ENCODE assay signal across 12 mouse cellular contexts in the genomic region with DNA sequence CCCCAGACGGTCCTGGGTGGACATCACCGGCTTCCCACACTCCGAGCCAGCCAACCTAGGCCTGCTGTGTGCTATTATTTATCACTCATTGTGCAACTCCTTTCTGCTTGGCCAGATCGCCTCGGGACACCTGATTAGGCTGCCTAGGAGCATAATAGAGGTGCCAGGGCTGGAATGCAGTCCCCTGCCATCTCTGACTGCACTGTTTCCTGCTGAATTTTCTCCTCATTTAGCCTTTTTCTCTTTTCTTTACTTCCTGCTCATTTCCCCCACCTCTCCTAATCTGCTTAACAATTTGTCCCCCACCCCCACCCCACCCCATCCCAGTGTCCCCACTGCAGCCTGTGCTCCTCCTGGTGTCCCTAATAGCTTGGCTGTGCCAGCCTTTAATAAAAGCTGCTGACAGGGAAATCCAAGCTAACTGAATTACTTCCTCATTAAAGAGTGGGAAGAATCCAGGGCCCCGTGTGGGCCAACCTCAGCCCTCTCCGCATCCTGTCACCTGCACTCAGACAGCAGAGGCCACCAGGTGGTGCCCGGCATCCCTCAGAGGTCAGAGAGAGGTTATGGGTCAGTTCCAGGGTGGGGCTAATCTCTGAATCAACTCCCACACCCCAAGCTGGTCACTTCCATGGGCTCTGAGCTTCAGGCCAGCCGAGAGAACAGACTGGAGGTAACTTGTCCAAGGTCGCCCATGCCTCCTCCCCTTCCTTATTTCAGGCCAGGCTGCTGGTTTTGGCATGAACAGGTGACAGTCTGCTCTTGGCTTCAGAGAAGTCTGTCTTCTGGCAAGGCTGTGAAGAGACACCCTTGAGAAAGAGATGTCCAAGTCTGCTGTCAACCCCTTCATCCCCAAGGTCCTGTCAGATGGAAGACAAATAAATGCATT.
DNase-seq lines count a peak whose midpoint lies in the region; ATAC-seq and TF ChIP-seq lines count a peak whose summit lies in the region.
"Had no signal": no experiment of that assay in that cellular context is flagged by ENCODE, and none has a peak within 500 bp of the region (broad histone marks: within the 10 kb centered on the region; RNA-seq: fewer than 3 reads in every experiment).

No protein-coding gene starts in this region.

- no peak for TF ChIP-seq CTCF in hindbrain, postnatal 0 days (IDR thresholded peaks at IDR 0.05; ENCODE audit: low read depth)

- DNase-seq in neural tube, embryonic 11.5 days (ENCODE audit: low spot score) = no peak
- DNase-seq in neural tube, embryonic 10.5 days (ENCODE audit: extremely low spot score, low spot score) = no peak
- peak; percentile 55 for DNase-seq in forebrain, embryonic 10.5 days (ENCODE audit: extremely low spot score, low spot score)
- peak; percentile 31 for DNase-seq in hindbrain, postnatal 0 days (ENCODE audit: low spot score)
- DNase-seq in ovary, postnatal 14 days (ENCODE audit: low spot score) = no peak
- no peak for DNase-seq in embryo, embryonic 9.5 days (ENCODE audit: extremely low spot score)
- DNase-seq: adrenal gland, adult 8-10 months had no signal

- H3K4me1 ChIP-seq in neural tube, embryonic 11.5 days (ENCODE audit: control insufficient read depth, insufficient read depth, low read length) = peaks cover 10% of the 10 kb centered on the region
- H3K4me1 ChIP-seq in forebrain, embryonic 10.5 days = peaks cover 31% of the 10 kb centered on the region
- H3K4me1 ChIP-seq in hindbrain, postnatal 0 days (ENCODE audit: insufficient read depth, low read length) = peaks cover 16% of the 10 kb centered on the region; the same call in 1 of the 2 replicates
- no peaks in the 10 kb centered on the region for H3K4me1 ChIP-seq in intestine, embryonic 16.5 days (ENCODE audit: control insufficient read depth, insufficient read depth, low read length)

- no peaks in the 10 kb centered on the region for H3K27me3 ChIP-seq in neural tube, embryonic 11.5 days (ENCODE audit: control insufficient read depth, insufficient read depth, low read length)
- peaks cover 12% of the 10 kb centered on the region; the same call in 1 of the 2 replicates for H3K27me3 ChIP-seq in forebrain, embryonic 10.5 days (ENCODE audit: poor library complexity, severe bottlenecking)
- H3K27me3 ChIP-seq in hindbrain, postnatal 0 days (ENCODE audit: insufficient read depth, low read length) = no peaks in the 10 kb centered on the region; the same call in 1 of the 2 replicates
- H3K27me3 ChIP-seq in intestine, embryonic 16.5 days (replicated peaks; ENCODE audit: control insufficient read depth, insufficient read depth, low read length) = no peaks in the 10 kb centered on the region
- H3K27me3 ChIP-seq: Patski had no signal

- H3K4me3 ChIP-seq in neural tube, embryonic 11.5 days (ENCODE audit: low read depth, low read length) = no peak overlapping the region
- no peak overlapping the region for H3K4me3 ChIP-seq in forebrain, embryonic 10.5 days
- H3K4me3 ChIP-seq in hindbrain, postnatal 0 days (ENCODE audit: low read length) = no peak overlapping the region
- no peak overlapping the region for H3K4me3 ChIP-seq in intestine, embryonic 16.5 days (ENCODE audit: low read length)
- H3K4me3 ChIP-seq: megakaryocyte, embryonic 14.5 days had no signal

- 0 out of 2 replicates have a peak, but pooled peaks have one; percentile 20 for ATAC-seq in neural tube, embryonic 11.5 days (ENCODE audit: insufficient read depth, low FRiP score, low TSS enrichment)
- 0 out of 2 replicates have a peak, but pooled peaks have one; percentile 40 for ATAC-seq in hindbrain, postnatal 0 days
- ATAC-seq in granulocyte monocyte progenitor cell, adult 5-6 weeks (replicated peaks; ENCODE audit: poor library complexity, severe bottlenecking) = no peak
- no peak; the same call in 1 of the 2 replicates for ATAC-seq in intestine, embryonic 16.5 days
- ATAC-seq: inflammation-experienced regulatory T-cells, adult 6 months had no signal

- WGBS in neural tube, embryonic 11.5 days = 36% methylated on average over 10 of the region's 10 CpGs
- WGBS in forebrain, embryonic 10.5 days = 16% methylated on average over 10 of the region's 10 CpGs
- WGBS in hindbrain, postnatal 0 days = 31% methylated on average over 10 of the region's 10 CpGs
- 51% methylated on average over 10 of the region's 10 CpGs for WGBS in intestine, embryonic 16.5 days

- no peaks in the 10 kb centered on the region for H3K9me3 ChIP-seq in neural tube, embryonic 11.5 days (ENCODE audit: control insufficient read depth, low read length)
- H3K9me3 ChIP-seq in forebrain, embryonic 10.5 days = no peaks in the 10 kb centered on the region
- no peaks in the 10 kb centered on the region for H3K9me3 ChIP-seq in hindbrain, postnatal 0 days (ENCODE audit: low read length)
- no peaks in the 10 kb centered on the region for H3K9me3 ChIP-seq in intestine, embryonic 16.5 days (ENCODE audit: control insufficient read depth, low read length)

- H3K4me2 ChIP-seq in neural tube, embryonic 11.5 days (ENCODE audit: low read depth) = no peak overlapping the region
- no peak overlapping the region for H3K4me2 ChIP-seq in hindbrain, postnatal 0 days (ENCODE audit: low read depth, low read length)
- H3K4me2 ChIP-seq in intestine, embryonic 16.5 days (ENCODE audit: low read depth, low read length) = no peak overlapping the region

- 0 out of 2 replicates have a peak overlapping the region, but pooled peaks have one; percentile 6 for H3K27ac ChIP-seq in neural tube, embryonic 11.5 days (ENCODE audit: low read depth, low read length)
- peak overlapping the region; percentile 74 for H3K27ac ChIP-seq in forebrain, embryonic 10.5 days
- peak overlapping the region; percentile 45; the same call in 1 of the 2 replicates for H3K27ac ChIP-seq in hindbrain, postnatal 0 days
- no peak overlapping the region for H3K27ac ChIP-seq in intestine, embryonic 16.5 days (ENCODE audit: low read length)

- no peak overlapping the region for H3K9ac ChIP-seq in neural tube, embryonic 11.5 days (ENCODE audit: low read length)
- 0 out of 2 replicates have a peak overlapping the region, but pooled peaks have one; percentile 9 for H3K9ac ChIP-seq in hindbrain, postnatal 0 days (replicated peaks; ENCODE audit: low read length)
- H3K9ac ChIP-seq in intestine, embryonic 16.5 days (ENCODE audit: low read depth, low read length) = no peak overlapping the region

- H3K36me3 ChIP-seq in neural tube, embryonic 11.5 days (ENCODE audit: control insufficient read depth, insufficient read depth, low read length) = no peaks in the 10 kb centered on the region
- no peaks in the 10 kb centered on the region for H3K36me3 ChIP-seq in forebrain, embryonic 10.5 days (replicated peaks)
- no peaks in the 10 kb centered on the region for H3K36me3 ChIP-seq in hindbrain, postnatal 0 days (ENCODE audit: insufficient read depth, low read length)
- no peaks in the 10 kb centered on the region for H3K36me3 ChIP-seq in intestine, embryonic 16.5 days (ENCODE audit: control insufficient read depth, insufficient read depth, low read length)

Comparison
In these comparisons a context has a peak if more than half of its experiments do, and no peak if none do; other contexts are left out.
1. ATAC-seq: peak in neural tube, embryonic 11.5 days (single experiment) and hindbrain, postnatal 0 days (single experiment); none in granulocyte monocyte progenitor cell, adult 5-6 weeks (single experiment) and intestine, embryonic 16.5 days (single experiment).
2. DNase-seq: peak in forebrain, embryonic 10.5 days (single experiment) and hindbrain, postnatal 0 days (single experiment); none in neural tube, embryonic 11.5 days (single experiment), neural tube, embryonic 10.5 days (single experiment), ovary, postnatal 14 days (single experiment) and embryo, embryonic 9.5 days (single experiment).